Mouse (Mus musculus): ENCODE results near the gene Acad12.
"Not testable (repeated sequence)": the region's sequence is repeated elsewhere in the genome, so short reads cannot be mapped to it uniquely, and the experiment has no call there.

The Acad12 gene

DNA sequence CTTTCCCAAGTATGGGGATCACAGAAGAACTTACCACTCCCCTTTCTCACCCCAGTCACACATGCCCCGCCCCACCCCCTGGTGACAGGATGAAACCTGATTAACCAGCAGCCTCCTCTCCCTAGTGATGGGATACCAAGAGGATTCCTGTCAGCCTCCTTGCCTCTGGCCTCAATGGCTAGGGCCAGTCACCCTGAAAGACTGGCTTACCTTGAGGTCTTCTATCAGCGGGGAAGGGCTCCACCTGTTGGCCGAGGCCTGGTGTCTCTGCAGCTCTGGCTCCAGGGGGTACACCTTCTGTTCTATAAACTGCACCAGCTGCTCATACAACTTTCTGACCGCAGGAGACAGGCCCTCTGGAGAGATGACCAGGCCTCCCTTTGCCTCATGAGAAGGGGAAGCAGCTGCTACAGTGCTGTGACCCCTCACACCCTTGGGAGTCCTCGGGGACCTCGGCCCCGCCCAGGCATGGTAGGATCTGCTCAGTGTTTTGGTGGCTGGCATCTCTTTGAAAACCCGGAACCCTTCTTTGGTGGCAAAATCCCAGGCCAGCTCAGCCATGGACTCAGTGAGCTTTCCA, 9.1 kb downstream of the Acad12 start:
- not testable (repeated sequence) for DNase-seq (ENCODE audit: low spot score)

DNA sequence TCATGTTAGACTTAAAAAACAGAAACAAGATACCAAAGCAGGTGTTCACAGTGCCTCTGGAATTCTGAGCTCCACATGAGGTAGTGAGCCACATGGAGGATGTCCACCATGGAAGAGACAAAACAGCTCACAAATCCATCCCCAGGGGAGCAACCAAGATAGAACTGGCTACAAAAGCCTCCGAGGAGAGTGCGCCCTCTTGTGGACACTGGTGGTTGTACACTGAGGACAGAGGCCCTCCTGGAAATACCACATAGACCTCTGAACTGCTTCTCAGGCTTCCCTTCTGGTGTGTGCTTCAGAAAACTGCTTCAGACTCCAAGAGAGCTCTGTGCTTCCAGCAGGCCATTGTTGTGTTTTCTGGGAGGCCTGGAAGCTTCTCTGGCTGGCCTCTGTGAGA, 12.6 kb downstream of the Acad12 start:
- peak; percentile 92 for DNase-seq (ENCODE audit: low spot score)

DNA sequence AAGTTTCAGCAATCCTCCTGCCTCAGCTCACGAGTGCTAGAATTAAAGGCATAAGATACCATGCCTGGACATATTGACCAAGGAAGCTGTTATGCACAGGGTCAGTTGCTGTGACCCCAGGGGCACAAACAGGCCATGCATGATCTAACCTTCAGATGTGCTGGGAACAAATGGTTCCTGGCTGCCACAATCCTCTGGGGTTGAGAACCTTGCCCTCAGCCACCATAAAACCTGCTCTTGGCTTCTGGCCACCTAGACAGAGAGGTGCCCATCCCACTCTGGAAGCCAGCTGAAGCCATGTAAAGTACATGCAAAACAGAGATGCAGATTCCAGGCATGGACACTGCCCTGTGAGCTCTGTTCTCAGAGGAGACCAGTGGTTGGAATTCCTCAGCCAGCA, 14.9 kb downstream of the Acad12 start:
- not testable (repeated sequence) for DNase-seq (ENCODE audit: low spot score)

DNA sequence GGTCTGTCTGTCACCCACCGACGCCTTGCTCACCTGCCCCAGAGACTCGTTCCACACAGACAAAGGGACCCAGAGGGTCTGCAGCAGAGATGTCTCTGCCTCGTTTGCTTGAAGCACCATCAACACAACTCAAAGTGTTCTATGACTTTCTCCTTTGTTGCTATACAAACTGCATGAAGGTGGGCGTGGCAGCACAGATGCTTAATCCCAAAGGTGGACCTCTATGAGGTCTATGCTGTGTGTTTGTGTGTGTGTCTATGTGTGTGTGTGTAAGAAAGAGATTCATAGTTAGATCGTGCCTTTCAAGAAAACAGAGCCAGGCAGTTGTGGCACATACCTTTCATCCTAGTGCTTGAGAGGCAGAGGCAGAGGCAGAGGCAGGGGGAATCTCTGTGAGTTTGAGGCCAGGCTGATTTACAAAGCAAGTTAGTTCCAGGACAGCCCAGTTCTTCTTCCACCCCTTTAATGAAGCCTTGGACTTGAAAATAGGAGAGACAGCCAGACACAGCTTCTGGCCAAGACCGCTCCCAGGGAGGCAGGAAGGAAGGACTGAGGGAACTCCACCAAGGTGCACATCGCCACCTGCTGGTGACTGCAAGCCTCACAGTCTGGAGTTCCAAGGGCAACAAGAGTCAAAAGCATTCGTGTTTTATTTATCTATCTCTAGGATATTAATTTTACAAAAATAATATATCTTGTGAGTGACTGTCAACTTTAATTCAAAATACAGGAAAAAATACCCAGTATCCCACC, 17.0 kb downstream of the Acad12 start:
- DNase-seq (ENCODE audit: low spot score): peak; percentile 91

DNA sequence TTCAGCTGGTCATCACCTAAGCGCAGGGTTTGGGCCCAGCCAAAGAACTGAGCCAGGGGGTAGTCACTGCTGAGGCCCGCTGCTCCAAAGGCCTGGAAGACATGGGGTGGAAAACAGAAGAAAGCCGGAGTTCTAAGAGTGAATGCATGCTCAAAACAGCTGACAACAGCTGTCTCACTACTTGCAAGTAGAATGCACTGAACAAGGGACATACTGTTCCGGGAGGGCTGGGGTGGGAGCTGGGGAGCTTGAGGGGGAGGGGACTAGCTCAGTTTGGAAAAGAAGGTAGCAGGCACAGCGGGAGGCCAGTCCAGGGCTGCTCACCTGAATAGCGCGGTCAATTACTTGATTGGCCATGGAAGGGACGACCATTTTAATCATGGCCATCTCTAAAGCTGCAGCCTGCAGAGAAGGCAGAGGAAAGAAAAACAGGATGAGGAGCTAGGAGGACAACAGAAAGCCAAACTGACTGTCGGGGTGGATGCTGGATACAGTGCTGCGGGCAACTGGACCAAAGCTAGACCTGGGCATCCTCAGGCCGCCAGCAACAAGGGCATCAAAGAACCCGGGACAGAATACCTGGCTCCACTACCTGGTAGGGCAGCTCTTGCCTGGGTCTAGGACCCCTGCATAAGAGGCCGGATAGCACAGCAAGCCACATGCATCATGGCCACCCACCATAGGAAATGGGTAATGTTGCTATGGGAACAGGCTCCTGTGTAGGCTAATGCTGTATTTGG, 19.7 kb downstream of the Acad12 start:
- no peak for DNase-seq (ENCODE audit: low spot score)

DNA sequence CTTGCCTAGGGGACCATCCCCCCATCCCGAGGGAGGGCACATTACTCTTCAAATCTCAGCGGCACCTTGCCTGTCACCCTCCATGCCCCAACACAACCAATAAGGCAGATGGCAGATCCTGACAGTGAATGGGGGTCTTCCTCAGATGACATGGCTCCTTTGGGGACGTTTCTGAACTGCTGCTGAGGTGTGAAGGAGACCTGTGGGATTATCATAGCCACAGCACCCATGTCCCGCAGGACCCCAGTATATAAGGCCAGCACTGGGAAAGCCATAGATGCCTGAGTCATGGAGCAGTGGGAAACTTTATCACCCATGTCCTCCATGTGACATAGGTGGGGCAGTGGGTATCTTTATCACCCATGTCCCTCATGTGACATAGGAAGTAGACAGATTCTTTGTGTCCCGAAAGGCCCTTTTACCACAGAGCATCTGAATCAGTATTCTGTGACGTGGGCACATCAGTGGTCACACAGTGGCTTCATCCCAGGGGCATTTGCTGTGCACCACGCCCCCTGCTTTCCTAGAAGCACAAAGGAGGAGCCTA, 20.7 kb downstream of the Acad12 start:
- DNase-seq (ENCODE audit: low spot score): no peak

DNA sequence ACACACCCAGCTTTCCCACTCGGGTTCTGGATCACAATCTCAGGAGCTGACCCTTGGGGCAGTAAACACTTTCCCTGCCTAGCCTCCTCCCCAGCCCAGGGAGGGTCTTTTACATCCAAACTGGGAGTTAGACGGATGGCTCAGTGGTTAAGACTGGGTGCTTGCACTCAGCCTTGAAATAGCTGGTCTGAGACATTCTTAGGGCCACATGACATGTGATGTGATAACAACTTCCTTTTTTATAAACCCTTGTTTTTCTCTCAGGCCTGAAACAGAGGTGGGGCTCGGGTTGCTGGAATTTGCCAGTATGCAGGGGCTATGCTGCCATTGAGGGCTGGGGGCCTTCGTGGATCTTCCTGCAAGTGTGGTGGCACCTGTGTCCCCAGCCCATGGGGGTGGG, 21.4 kb downstream of the Acad12 start:
- DNase-seq (ENCODE audit: low spot score): no peak

DNA sequence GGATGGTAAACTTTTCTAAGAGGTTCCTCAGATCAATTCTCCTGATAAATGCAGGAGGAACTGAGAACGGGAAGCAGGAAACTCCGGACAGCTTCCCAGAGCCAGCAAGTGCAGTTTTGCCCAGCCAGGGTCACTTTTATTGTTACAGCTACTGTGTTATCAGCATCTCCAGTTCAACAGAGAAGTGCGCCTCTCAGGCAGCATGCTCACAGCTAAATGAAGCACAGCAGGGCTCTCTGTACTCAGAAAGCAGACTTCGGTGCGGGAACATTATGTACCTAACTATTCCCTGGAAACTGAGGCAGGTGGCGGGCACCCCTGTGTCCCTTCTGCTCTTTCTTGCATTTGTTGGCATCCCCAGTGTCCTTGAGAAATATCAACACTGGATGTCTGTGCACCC, 22.5 kb downstream of the Acad12 start:
- DNase-seq (ENCODE audit: low spot score): no peak

DNA sequence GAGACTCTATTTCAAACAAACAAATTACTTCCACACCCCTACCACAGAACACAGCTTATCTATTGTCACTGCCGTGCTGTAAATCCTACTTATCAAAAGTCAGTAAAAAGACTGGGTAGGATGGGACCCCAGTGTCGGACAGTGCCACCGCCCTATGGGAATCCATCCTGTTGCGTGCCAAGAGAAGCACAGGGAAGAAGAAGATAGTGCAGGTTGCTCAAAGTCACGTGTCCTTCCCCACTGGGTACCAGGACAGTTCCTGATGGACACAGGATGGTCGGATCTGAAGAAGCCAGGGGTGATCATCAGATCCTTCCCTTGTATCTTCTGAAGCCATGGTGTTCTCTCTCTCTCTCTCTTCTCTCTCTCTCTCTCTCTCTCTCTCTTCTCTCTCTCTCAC, 23.0 kb downstream of the Acad12 start:
- no peak for DNase-seq (ENCODE audit: low spot score)

DNA sequence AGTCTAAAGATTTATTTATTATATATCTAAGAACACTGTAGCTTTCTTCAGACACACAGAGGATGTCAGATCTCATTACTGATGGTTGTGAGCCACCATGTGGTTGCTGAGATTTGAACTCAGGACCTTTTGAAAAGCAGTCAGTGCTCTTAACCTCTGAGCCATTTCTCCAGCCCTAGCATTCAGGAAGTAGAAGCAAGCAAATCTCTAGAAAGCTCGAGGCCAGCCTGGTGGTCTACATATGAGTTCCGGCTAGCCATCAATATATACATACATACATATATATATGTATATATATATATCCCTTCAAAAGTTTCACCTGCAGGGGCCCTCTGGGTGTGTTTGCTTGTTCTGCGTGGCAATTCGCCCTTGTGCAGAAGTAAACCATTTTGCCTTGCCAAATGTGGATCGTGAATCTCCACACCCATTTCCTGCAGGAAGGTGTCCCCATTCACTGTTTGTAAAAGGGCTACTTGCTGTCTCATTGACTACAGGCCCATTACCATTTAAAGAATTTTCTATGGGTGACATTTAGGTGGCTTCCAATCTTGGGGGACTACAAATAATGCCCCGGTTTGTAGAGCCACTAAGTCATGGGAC, 23.9 kb downstream of the Acad12 start:
- no peak for DNase-seq (ENCODE audit: low spot score)

DNA sequence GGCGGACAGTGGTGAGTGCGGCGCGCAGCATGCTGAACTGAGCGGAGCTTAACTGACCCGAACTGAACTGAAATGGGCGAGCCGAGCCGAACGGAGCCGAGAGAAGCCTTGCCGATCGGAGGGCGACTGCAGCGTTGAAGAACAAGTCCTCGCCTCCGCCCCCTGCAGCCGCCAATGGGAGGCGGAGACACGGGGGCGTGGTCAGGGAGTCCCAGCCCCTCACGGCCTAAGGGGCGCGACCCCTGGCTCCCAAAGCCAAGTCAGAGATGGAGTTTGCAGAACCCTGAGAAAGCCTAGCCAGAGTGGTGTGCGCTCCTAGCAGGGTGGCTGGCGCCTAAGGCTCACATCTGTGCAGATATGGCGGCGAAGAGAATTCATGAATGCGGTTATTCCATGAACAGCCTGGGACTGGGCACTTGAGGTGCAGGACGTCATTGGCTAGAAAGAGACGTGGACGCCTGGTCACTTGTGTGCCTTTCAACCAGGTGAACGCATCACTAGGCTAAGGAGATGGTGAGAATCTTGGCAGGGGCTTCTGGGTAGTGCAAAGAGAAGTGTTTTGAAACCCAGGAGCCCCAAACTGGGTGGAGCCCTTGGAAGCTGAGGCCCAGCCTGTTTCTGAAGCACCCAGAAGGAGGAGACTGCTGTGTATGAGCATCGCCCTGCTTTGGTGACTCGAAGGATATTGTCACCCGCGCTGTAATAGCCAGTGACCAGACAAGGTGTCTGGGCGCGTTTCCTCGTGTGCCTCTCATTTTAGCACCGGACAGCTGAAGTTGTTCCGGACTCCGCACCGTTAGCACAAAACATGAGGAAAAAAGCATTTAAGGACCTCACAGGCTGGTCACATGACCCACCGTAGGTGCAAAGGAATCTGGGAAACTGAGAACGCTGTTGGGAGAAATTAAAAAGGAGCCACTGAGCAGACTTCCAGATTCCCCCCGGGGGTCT, 25.0 kb downstream of the Acad12 start, which contains the start of gene Aldh2:
Gene Aldh2 (minus strand): TSS at position 374 of the 951 bp plus-strand sequence.
- peak; percentile 87 for DNase-seq (ENCODE audit: low spot score)

DNA sequence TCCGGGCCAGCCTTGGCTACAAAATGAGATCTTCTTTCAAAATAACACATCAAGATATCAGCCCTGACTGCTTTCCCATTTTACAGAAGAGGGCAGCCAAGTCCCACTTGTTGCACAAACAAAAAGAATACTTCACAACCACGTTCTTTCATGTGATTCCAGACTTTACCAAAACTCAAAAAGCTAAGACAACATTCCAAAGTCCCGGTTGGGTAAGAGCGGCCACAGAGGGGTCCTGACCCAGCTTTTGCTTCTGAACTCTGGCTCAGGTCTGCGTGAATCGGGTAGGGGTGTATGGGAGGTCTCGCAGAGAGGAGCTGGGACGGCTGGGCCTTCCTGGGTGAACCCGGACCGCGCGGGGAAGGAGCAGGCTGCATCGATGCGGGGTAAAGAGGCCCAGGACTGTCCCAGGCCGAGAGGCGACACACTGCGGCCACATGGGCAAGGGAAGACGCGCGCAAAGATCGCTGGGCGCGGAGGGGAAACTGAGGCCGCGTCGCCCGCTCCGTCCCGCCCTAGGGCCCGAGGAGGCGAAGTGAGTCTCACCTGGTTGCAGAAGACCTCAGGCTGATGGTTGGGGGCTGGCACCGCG, 25.8 kb downstream of the Acad12 start:
- no peak for DNase-seq (ENCODE audit: low spot score)

DNA sequence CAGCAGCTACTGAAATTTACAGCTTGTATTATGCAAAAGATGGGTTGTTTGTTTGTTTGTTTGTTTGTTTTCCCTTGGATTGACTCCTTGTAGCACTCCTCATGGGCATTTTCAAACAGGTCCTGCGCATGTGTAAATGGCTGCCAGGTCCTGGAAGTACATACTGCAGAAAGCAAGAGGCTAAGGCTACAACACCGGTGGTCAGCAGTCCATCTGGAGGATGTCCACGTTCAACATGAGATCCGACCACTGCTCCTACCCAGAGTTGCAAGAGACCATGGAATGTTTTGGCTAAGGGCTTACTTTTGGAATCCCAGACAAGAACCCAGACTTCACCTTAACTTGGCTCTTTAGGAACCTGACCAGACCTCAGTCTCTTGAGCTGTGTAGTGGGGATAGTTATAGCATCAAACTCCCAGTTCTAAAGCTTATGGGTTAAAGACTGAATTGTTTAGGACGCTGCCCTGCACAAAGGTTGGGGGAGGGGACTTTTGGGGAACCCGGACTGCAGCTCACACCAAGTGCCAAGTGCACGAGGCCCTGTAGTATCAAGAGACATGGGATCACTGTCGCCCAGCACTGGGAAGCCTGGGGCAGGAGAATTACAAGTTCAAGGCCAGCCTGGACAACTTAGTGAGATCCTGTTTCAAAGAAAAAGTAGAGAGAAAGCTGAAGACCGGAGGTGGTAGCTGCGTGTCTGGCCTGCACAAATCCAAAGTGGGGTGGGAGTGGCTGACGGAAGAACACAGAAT, 26.5 kb downstream of the Acad12 start:
- peak; percentile 3 for DNase-seq (ENCODE audit: low spot score)

DNA sequence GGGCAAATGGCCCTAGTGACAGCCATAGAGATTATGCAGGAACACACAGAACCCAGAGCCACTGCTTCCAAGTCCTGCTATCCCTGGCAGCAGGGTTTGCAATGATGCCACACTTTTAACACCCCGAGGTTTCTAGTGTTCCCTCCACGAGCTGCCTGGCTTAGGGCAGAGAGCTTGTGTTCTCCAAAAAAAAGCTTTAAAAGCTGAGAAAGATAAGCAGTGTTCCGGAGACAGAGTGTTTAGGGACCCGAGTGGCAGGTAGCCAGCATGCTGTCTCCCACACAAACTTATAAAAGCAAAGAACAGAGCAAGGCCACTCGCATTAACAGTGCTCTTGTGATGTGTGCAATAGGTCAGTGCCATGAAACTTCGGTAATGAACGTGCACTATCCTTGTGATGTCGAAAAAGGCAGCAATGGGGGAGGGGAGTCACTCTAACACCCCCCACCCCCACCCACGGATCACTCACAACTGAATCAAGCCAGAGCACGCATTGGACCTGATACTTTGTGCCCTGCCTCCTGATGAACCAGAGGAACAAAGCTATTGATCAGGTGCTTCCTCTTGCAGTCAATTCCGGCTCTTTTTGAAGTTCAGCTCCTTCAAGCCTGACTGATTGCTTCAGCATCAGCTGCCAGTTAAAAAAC, 27.2 kb downstream of the Acad12 start:
- no peak for DNase-seq (ENCODE audit: low spot score)

DNA sequence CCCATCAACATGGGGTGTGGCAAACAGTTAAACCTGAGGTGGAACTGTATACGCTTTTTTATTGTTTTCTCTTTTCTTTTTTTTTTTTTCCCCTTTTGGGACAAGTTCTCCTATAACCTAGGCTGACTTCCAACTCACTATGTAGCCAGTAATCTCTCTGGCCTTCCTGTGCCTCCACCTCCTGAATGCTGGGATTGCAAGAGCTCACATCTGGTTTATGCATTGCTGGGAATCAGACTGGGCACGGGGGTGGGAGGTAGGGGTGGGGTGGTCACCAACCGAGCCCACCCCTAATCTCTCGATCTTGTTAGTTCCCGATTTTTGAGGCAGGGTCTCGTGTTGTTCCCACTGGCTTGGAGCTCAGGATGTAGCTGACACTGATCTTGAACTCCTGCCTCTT, 28.8 kb downstream of the Acad12 start:
- DNase-seq (ENCODE audit: low spot score): no peak

DNA sequence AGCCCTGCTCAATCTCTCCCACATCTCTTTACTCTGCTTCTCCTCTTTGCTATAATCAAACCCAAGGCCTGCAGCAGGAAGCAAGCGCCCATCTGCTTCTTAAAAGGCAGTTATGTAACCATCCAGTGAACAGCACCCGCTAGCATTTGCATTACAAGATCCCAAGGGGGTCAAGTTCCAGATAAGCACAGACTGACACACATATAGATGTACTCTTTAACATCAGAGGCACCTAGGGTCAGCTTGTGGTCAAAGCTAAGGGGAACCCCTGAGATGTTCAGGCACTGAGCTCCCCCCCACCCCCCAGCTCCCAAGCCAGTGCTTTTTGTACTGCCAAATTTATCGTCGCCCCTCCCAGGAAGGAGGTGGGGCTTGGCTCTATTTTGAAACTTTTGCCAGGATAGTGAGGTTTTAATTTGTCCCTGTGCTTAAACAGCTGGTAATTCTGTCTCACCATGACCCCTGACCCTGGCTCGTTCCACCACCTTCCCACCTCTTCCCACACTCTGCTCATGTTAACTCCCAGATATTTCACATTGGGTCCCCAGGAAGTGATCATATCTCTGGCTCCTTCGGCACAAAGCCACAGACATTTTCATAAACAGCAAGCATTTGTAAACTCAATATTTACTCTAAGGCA, 32.2 kb downstream of the Acad12 start:
- DNase-seq (ENCODE audit: low spot score): no peak

DNA sequence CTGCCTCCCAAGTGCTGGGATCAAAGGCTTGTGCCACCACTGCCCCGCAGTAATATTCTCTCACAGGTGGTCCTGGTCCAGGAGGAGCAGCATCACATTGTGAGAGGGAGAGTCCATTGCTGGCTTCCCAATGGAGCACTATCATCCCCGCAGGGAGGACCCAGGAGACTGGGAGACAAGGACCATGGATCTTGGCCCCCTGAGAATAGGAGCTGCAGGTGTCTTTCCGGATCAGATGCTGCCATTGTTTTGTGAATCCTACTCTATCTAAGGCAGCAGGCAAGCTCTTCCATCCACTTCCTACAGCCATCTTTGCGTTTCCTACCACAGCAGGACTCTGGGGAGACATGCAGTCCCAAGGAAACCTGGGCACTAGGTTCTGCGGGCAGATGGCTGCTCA, 33.0 kb downstream of the Acad12 start:
- no peak for DNase-seq (ENCODE audit: low spot score)

DNA sequence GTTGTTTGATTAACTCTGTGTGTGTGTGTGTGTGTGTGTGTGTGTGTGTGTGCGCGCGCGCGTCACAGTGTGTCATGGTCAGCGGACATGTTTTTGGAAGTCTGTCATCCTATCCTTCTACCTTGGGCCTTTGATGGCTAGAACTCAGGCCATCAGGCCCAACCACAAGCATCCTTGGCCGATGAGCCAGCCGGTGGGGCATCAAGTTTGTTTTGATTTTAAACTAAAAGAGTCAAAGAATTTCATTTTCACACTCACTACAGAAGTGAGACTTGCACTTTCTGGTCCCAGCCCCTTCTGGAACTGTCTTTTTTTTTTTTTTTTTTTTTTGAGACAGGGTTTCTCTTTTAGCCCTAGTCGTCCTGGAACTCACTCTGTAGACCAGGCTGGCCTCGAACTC, 33.7 kb downstream of the Acad12 start:
- DNase-seq (ENCODE audit: low spot score): no peak

All from retina, embryonic 14.5 days (tissue).